Mouse (Mus musculus) heart, embryonic 13.5 days (tissue): ENCODE results near the gene D930020B18Rik. TPM values are rescaled to one million over a fixed set of nuclear protein-coding genes. Genes with fewer than 3 reads are reported as not detected.

Experiments
- ATAC-seq: fragments of 200-750 bp; cut with Nextera tagmentation; 2 replicates; pipeline ENCODE4 v1.8.0; 2017; ENCODE audit warnings: moderate TSS enrichment; ENCODE audit not compliant: insufficient number of reproducible peaks, low FRiP score, low TSS enrichment; ENCODE audit errors: extremely low read depth
- H3K27ac ChIP-seq: fragments of 300-500 bp; sonication (generic); replicated peaks from 2 replicates; pipeline ENCODE4 v1.5.1; 2015; ENCODE audit warnings: moderate library complexity, mild to moderate bottlenecking, inconsistent platforms
- H3K27me3 ChIP-seq: fragments of 300-500 bp; sonication (generic); replicated peaks from 2 replicates; pipeline ENCODE4 v1.6.1; 2015; ENCODE audit warnings: mild to moderate bottlenecking, inconsistent platforms
- H3K36me3 ChIP-seq: fragments of 300-500 bp; sonication (generic); 2 replicates; pipeline ENCODE4 v1.6.1; 2015; ENCODE audit warnings: mild to moderate bottlenecking, inconsistent platforms
- H3K4me1 ChIP-seq: fragments of 300-500 bp; sonication (generic); 2 replicates; pipeline ENCODE4 v1.6.1; 2015; ENCODE audit warnings: inconsistent platforms
- H3K4me2 ChIP-seq: fragments of 300-500 bp; sonication (generic); 2 replicates; pipeline ENCODE4 v1.6.1; 2015; ENCODE audit warnings: inconsistent platforms, mild to moderate bottlenecking, moderate library complexity
- H3K4me3 ChIP-seq: fragments of 300-500 bp; sonication (generic); 2 replicates; pipeline ENCODE4 v1.5.1; 2015; ENCODE audit warnings: moderate library complexity, mild to moderate bottlenecking, inconsistent platforms
- H3K9ac ChIP-seq: fragments of 300-500 bp; sonication (generic); 2 replicates; pipeline ENCODE4 v1.6.1; 2015; ENCODE audit warnings: inconsistent platforms, mild to moderate bottlenecking, moderate library complexity
- H3K9me3 ChIP-seq: fragments of 300-500 bp; sonication (generic); 2 replicates; pipeline ENCODE4 v1.6.1; 2016; ENCODE audit warnings: inconsistent platforms
- WGBS: fragments of 180-500 bp; shearing (Covaris S2); methylation state at CpG from one replicate; pipeline ENCODE4 v1.1.7; 2015; ENCODE audit warnings: mixed read lengths; 5-methylcytosine and 5-hydroxymethylcytosine counted together
- polyA plus RNA-seq: library from polyadenylated mRNA; unstranded; fragments of >200 nt; fragmentation: Nextera tagmentation; extraction: Ambion mirVana; gene quantifications from 2 replicates; pipeline ENCODE4 v1.2.1, GENCODE M21; 2015

Gene D930020B18Rik
- polyA plus RNA-seq, 1 experiment from 2014 or later = not detected

DNA sequence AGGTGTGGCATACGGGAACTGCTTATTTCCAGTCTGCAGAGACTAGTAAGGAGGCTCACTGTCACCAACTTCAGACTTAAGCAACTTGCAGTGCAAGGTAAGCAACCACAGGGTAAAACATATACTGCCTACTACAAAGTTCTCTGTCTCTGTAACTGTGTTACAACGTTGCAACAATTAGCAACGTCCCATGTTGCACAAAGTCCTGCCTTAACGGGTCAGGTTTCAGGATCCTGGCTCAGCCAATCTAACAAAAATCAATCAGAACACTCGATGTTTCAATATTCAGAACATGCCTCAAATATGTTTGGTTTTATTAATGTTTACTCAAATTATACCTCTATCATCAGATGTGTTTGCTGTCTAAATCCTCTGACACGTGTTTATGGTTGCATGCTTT, 19.0 kb upstream of the D930020B18Rik start:
- Histone ChIP-seq H3K4me3 (no peak overlapping the region), H3K9me3 (no peaks in the 10 kb centered on the region), H3K36me3 (peaks cover 55% of the 10 kb centered on the region), H3K27ac (no peak overlapping the region), H3K4me2 (no peak overlapping the region), H3K27me3 (no peaks in the 10 kb centered on the region), H3K9ac (no peak overlapping the region), H3K4me1 (peaks cover 24% of the 10 kb centered on the region)
- 87% methylated on average over 6 of the region's 6 CpGs for WGBS
- no peak for ATAC-seq

- WGBS = 72% methylated on average over 7 of the region's 7 CpGs
- 0 out of 2 replicates have a peak overlapping the region, but pooled peaks have one; percentile 7 for H3K9ac ChIP-seq
Measured at GRCm38 (mm10) chr10:121623670-121624069, 17.7 kb upstream of the D930020B18Rik start.

DNA sequence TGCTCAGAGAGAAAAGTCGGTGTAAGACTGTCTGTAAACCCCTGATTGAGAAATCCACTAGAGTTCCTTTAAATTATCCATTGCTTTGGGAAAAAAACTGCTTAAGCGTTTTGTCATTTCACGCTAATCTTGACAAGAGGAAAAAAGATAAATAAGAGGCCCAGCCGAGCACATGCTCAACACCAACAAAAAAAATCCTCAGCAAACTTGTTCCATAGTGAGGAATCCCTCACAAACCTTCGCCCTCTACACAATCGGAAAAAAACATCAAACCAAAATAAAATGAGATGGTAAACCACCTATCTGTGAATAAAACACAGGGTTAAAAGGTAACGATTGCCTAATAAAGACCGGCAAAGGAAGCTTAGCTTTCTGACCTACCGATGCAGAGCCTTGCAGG, 16.4 kb upstream of the D930020B18Rik start:
- Histone ChIP-seq H3K4me3 (peak overlapping the region; percentile 87), H3K4me2 (peak overlapping the region; percentile 82), H3K36me3 (peaks cover 31% of the 10 kb centered on the region), H3K9ac (peak overlapping the region; percentile 94), H3K4me1 (peaks cover 24% of the 10 kb centered on the region), H3K9me3 (no peaks in the 10 kb centered on the region), H3K27me3 (no peaks in the 10 kb centered on the region), H3K27ac (peak overlapping the region; percentile 96)
- 9% methylated on average over 9 of the region's 9 CpGs for WGBS
- ATAC-seq = no peak

More at GRCm38 (mm10) chr10:121623670-121624069, 17.7 kb upstream of the D930020B18Rik start:
- H3K27ac ChIP-seq = no peak overlapping the region
- no peaks in the 10 kb centered on the region for H3K27me3 ChIP-seq
- ATAC-seq = no peak
- H3K36me3 ChIP-seq = peaks cover 43% of the 10 kb centered on the region
- H3K4me3 ChIP-seq = no peak overlapping the region
- peak overlapping the region; percentile 82 for H3K4me2 ChIP-seq
- H3K9me3 ChIP-seq = no peaks in the 10 kb centered on the region
- peaks cover 24% of the 10 kb centered on the region for H3K4me1 ChIP-seq

- Histone ChIP-seq H3K36me3 (peaks cover 25% of the 10 kb centered on the region), H3K4me3 (peak overlapping the region; percentile 87)
- WGBS = under 1% methylated on average over 41 of the region's 41 CpGs
Measured at GRCm38 (mm10) chr10:121625407-121626185, 15.8 kb upstream of the D930020B18Rik start.

DNA sequence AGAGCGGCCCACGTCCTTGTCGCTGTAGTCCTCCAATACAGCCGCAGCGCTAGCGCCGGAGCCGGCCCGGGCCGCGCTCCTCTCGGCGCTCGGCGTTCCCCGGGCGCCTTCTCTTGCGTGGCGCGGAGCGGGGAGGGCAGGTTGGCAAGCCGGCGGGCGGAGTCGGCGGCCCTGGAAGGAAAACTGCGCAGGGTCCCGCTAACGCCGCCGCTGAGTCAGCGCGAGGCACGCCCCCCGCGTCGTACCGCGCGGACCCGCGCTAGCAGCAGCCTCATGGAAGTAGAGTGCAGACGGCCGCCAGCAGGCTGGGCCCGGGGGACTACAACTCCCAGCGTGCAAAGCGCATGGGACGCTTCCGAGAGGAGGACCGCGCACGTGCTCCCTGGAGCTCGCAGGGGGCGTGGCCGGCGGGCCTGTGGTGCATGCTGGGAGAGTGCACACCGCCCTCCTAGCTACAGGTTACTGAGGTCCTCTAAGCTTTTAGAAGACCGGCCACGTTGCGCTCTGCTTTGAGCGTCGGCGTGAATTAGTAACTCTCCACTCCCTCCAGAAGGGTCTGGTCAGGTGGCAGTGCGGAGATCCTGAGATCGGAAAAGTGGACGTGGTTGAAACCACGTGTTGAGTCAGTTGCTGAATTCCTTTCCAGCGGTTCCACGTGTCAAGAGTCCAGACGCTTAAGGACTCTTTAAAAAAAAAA, 15.1 kb upstream of the D930020B18Rik start, which contains the start of gene Xpot:
Gene Xpot (minus strand): TSS at position 147 of the 697 bp plus-strand sequence.
- no peaks in the 10 kb centered on the region for H3K27me3 ChIP-seq
- peak; percentile 99 for ATAC-seq
- H3K27ac ChIP-seq = peak within 1 kb of the TSS; percentile 96
- under 1% methylated on average over 70 of the region's 70 CpGs for WGBS
- peaks cover 24% of the 10 kb centered on the region for H3K4me1 ChIP-seq
- H3K9ac ChIP-seq = peak within 1 kb of the TSS; percentile 94
- H3K4me3 ChIP-seq = peak within 1 kb of the TSS; percentile 87
- peaks cover 18% of the 10 kb centered on the region for H3K36me3 ChIP-seq
- H3K4me2 ChIP-seq = peak within 1 kb of the TSS; percentile 82
- no peaks in the 10 kb centered on the region for H3K9me3 ChIP-seq

More at GRCm38 (mm10) chr10:121625407-121626185, 15.8 kb upstream of the D930020B18Rik start:
- no peaks in the 10 kb centered on the region for H3K9me3 ChIP-seq
- peak overlapping the region; percentile 82 for H3K4me2 ChIP-seq
- H3K9ac ChIP-seq = peak overlapping the region; percentile 94
- peaks cover 24% of the 10 kb centered on the region for H3K4me1 ChIP-seq
- peak overlapping the region; percentile 96 for H3K27ac ChIP-seq
- H3K27me3 ChIP-seq = no peaks in the 10 kb centered on the region
- no peak; the same call in 1 of the 2 replicates for ATAC-seq

GRCm38 (mm10) chr10:121627216-121627852, 14.1 kb upstream of the D930020B18Rik start:
- 78% methylated on average over 10 of the region's 10 CpGs for WGBS

GRCm38 (mm10) chr10:121628561-121629040, 12.8 kb upstream of the D930020B18Rik start:
- ATAC-seq = no peak
- H3K27ac ChIP-seq = no peak overlapping the region
- 79% methylated on average over 6 of the region's 6 CpGs for WGBS

More at GRCm38 (mm10) chr10:121627216-121627852, 14.1 kb upstream of the D930020B18Rik start:
- Histone ChIP-seq H3K36me3 (peaks cover 8% of the 10 kb centered on the region), H3K27me3 (no peaks in the 10 kb centered on the region), H3K4me2 (peak overlapping the region; percentile 82), H3K4me1 (peaks cover 24% of the 10 kb centered on the region), H3K9ac (peak overlapping the region; percentile 80; the same call in 1 of the 2 replicates), H3K4me3 (peak overlapping the region; percentile 87; the same call in 1 of the 2 replicates), H3K9me3 (no peaks in the 10 kb centered on the region), H3K27ac (no peak overlapping the region)
- ATAC-seq = no peak

DNA sequence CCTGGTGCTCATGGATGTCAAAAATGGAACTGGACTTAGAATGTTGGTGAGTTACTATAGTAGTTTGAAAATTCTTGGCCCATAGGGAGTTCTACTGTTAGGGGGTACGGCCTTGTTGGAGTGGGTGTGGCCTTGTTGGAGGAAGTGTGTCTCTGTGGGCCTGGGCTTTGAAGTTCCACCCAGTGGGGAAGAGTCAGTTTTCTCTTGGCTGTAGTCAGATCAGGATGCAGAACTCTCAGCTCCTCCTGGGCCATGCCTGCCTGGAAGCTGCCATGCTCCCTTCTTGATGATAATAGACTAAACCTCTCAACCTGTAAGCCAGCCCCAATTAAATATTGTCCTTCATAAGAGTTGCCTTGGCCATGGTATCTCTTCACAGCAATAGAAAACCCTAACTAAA, 7.2 kb upstream of the D930020B18Rik start:
- 0 out of 2 replicates have a peak, but pooled peaks cover 3% of the 10 kb centered on the region for H3K27me3 ChIP-seq
- no peaks in the 10 kb centered on the region for H3K36me3 ChIP-seq
- H3K4me2 ChIP-seq = no peak overlapping the region
- no peaks in the 10 kb centered on the region for H3K9me3 ChIP-seq
- no peak overlapping the region for H3K9ac ChIP-seq
- no peak overlapping the region for H3K27ac ChIP-seq
- WGBS = 50% methylated on average over 1 of the region's 1 CpGs
- no peaks in the 10 kb centered on the region for H3K4me1 ChIP-seq
- no peak overlapping the region for H3K4me3 ChIP-seq
- no peak for ATAC-seq

More at GRCm38 (mm10) chr10:121628561-121629040, 12.8 kb upstream of the D930020B18Rik start:
- peaks cover 22% of the 10 kb centered on the region for H3K4me1 ChIP-seq
- no peak overlapping the region for H3K4me2 ChIP-seq
- H3K9me3 ChIP-seq = no peaks in the 10 kb centered on the region
- H3K36me3 ChIP-seq = no peaks in the 10 kb centered on the region
- H3K27me3 ChIP-seq = no peaks in the 10 kb centered on the region
- H3K4me3 ChIP-seq = no peak overlapping the region
- no peak overlapping the region for H3K9ac ChIP-seq

- Histone ChIP-seq H3K4me2 (no peak overlapping the region), H3K27me3 (peaks cover 14% of the 10 kb centered on the region), H3K9me3 (no peaks in the 10 kb centered on the region), H3K4me1 (peaks cover 6% of the 10 kb centered on the region), H3K27ac (no peak overlapping the region), H3K9ac (no peak overlapping the region), H3K36me3 (no peaks in the 10 kb centered on the region), H3K4me3 (no peak overlapping the region)
- ATAC-seq = no peak
- 79% methylated on average over 6 of the region's 6 CpGs for WGBS
Measured at GRCm38 (mm10) chr10:121636276-121636675, 5.1 kb upstream of the D930020B18Rik start.

DNA sequence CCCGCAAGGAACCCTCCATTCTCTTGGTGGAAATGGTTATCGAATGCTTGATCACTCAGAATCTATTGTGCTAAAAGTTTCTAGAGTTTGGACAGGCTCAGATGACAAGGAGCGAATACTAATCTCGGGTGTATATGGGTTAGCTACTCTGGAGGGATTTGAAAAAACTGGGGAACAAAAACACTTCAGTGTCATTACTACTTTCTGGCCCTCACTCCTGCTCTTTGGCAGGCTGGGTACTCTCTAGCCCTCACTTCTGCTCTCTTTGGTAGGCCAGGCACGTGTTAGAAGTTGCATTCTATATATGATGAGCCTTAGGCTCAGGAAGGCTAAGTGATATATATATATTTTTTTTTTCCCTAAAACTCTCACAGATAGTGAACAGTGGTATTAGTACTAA, 1.8 kb upstream of the D930020B18Rik start:
- WGBS = 84% methylated on average over 5 of the region's 5 CpGs
- Histone ChIP-seq H3K27me3 (peaks cover 42% of the 10 kb centered on the region), H3K9me3 (no peaks in the 10 kb centered on the region), H3K4me3 (no peak overlapping the region), H3K27ac (no peak overlapping the region), H3K4me2 (no peak overlapping the region), H3K4me1 (peaks cover 16% of the 10 kb centered on the region), H3K36me3 (no peaks in the 10 kb centered on the region), H3K9ac (no peak overlapping the region)
- ATAC-seq = no peak
